Mouse (Mus musculus) E14TG2a.4 (cell line): ENCODE data around the gene Pithd1.

ENCODE experiments used
- CTCF ChIP-seq: conservative IDR thresholded peaks from 2 replicates; pipeline ENCODE4 v1.5.1; 2014; ENCODE audit warnings: low read length
- NANOG ChIP-seq: IDR thresholded peaks from 2 replicates; pipeline ENCODE4 v1.6.1; 2014; ENCODE audit warnings: borderline replicate concordance, low read length, mixed read lengths
- POU5F1 ChIP-seq: IDR thresholded peaks from 2 replicates; pipeline ENCODE4 v1.6.1; 2014; ENCODE audit warnings: low read length, borderline replicate concordance

- TF ChIP-seq CTCF (no peak), NANOG (no peak), POU5F1 (no peak)
Measured at GRCm38 (mm10) chr4:135962946-135963345, 24.1 kb downstream of the Pithd1 start.
